Mouse (Mus musculus) MEL (cell line): ENCODE results near the gene Gsx2.

ENCODE experiments used
- CTCF ChIP-seq, 3 experiments: IDR thresholded peaks in 2 of 3; conservative IDR thresholded peaks in 1 of 3; 2 replicates each; pipeline ENCODE4 v1.5.1; 2011 to 2012; ENCODE audit warnings: low read length in 3 of 3, low read depth in 2 of 3, mild to moderate bottlenecking in 2 of 3, improper control_type of control experiment in 1 of 3, inconsistent platforms in 1 of 3, mixed read lengths in 1 of 3, moderate library complexity in 1 of 3; ENCODE audit not compliant: control insufficient read depth in 1 of 3, insufficient read depth in 1 of 3, poor library complexity in 1 of 3, severe bottlenecking in 1 of 3
- E2F4 ChIP-seq: IDR thresholded peaks from 2 replicates; pipeline ENCODE4 v1.6.1; 2011; ENCODE audit warnings: low read depth, low read length, improper control_type of control experiment, borderline replicate concordance
- MAZ ChIP-seq: IDR thresholded peaks from 2 replicates; pipeline ENCODE4 v1.6.1; 2012; ENCODE audit warnings: low read depth, mild to moderate bottlenecking, inconsistent platforms, low read length, improper control_type of control experiment
- ZKSCAN1 ChIP-seq: IDR thresholded peaks from 2 replicates; pipeline ENCODE4 v1.6.1; 2012; ENCODE audit warnings: low read depth, mild to moderate bottlenecking, inconsistent platforms, low read length, improper control_type of control experiment, moderate library complexity
- ZNF384 ChIP-seq: IDR thresholded peaks from 2 replicates; pipeline ENCODE4 v1.6.1; 2012; ENCODE audit warnings: low read depth, mild to moderate bottlenecking, inconsistent platforms, low read length, improper control_type of control experiment

DNA sequence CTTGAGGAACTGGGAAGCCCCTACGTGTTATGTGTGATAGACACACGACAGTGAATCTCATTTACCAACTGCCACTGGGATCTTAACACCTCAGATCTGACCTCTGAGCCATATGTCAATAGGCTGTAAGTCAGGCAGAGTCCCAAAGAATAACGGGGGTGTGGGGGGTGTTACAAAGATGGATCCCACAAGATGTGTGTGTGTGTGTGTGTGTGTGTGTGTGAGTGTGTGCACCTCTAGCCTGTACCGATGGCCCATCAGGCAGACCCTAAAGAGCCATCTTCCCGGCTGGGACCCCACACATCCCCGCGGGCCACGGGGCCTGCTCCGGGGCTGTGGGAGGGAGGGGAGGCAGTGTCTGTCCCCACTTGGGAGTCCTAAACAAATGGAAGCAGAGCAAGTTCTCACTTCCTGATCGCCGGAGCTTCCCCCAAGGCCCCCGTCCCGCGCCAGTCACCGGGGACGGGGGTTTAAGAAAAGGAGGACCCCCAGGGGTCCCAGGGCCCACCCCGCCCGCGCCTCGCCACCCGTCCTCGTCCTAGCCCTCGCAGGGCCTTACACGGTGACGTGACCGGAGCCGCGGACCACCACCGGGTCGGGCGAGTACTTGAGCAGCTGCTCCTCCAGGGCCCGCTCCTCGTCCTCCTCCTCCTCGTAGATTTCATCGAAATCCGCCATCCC is 31.6 kb upstream of the Gsx2 start:
- TF ChIP-seq ZNF384 (no peak), ZKSCAN1 (no peak), CTCF (IDR thresholded peaks at IDR 0.05 in 2 of 3, conservative IDR thresholded peaks at IDR 0.05 in 1 of 3; ENCODE audit: control insufficient read depth in 1 of 3, insufficient read depth in 1 of 3, low read depth in 2 of 3, low read length in 3 of 3, poor library complexity in 1 of 3, severe bottlenecking in 1 of 3) (no peak), MAZ (no peak), E2F4 (no peak)
